Mouse (Mus musculus): ENCODE data around the gene Ccnt1. TPM values are rescaled to one million over a fixed set of nuclear protein-coding genes. Genes with fewer than 3 reads are reported as not detected.
A peak's percentile ranks its signal among the peaks of the same experiment; 100 is the strongest.

Gene Ccnt1
- polyA plus RNA-seq, 1 experiment from 2014 or later, result 60.7 TPM

- peaks cover 60% of the 10 kb centered on the region for H3K4me1 ChIP-seq
- WGBS, result 36% methylated on average over 4 of the region's 4 CpGs
- DNase-seq (ENCODE audit: low spot score), result no peak
These were observed 36.8 kb upstream of the Ccnt1 start for GRCm38 (mm10) chr15:98607557-98607956.

GRCm38 (mm10) chr15:98606739-98607138 is 36.0 kb upstream of the Ccnt1 start:
- no peaks in the 10 kb centered on the region for H3K9me3 ChIP-seq (replicated peaks)
- H3K27ac ChIP-seq, result no peak overlapping the region
- H3K36me3 ChIP-seq, result peaks cover 56% of the 10 kb centered on the region
- no peaks in the 10 kb centered on the region for H3K27me3 ChIP-seq (ENCODE audit: low read depth, poor library complexity, severe bottlenecking)
- no peak for DNase-seq (ENCODE audit: low spot score)
- WGBS, result 59% methylated on average over 9 of the region's 9 CpGs
- peak overlapping the region; percentile 91; the same call in 1 of the 2 replicates for H3K4me3 ChIP-seq
- peaks cover 64% of the 10 kb centered on the region for H3K4me1 ChIP-seq

More at GRCm38 (mm10) chr15:98607557-98607956, 36.8 kb upstream of the Ccnt1 start:
- Histone ChIP-seq H3K27me3 (ENCODE audit: low read depth, poor library complexity, severe bottlenecking) (no peaks in the 10 kb centered on the region), H3K27ac (peak overlapping the region; percentile 98; the same call in 1 of the 2 replicates), H3K36me3 (peaks cover 47% of the 10 kb centered on the region), H3K4me3 (peak overlapping the region; percentile 91), H3K9me3 (replicated peaks) (no peaks in the 10 kb centered on the region)

GRCm38 (mm10) chr15:98606051-98606536 is 35.4 kb upstream of the Ccnt1 start:
- 93% methylated on average over 12 of the region's 12 CpGs for WGBS
- H3K9me3 ChIP-seq (replicated peaks), result no peaks in the 10 kb centered on the region
- no peak for DNase-seq (ENCODE audit: low spot score)
- H3K27me3 ChIP-seq (ENCODE audit: low read depth, poor library complexity, severe bottlenecking), result no peaks in the 10 kb centered on the region
- H3K4me3 ChIP-seq, result 0 out of 2 replicates have a peak overlapping the region, but pooled peaks have one; percentile 2
- peaks cover 64% of the 10 kb centered on the region for H3K4me1 ChIP-seq
- H3K36me3 ChIP-seq, result peaks cover 62% of the 10 kb centered on the region
- H3K27ac ChIP-seq, result no peak overlapping the region

- H3K27ac ChIP-seq, result no peak overlapping the region
- H3K27me3 ChIP-seq (ENCODE audit: low read depth, poor library complexity, severe bottlenecking), result no peaks in the 10 kb centered on the region
- H3K36me3 ChIP-seq, result peaks cover 80% of the 10 kb centered on the region
- 95% methylated on average over 24 of the region's 24 CpGs for WGBS
- DNase-seq (ENCODE audit: low spot score), result no peak
- peaks cover 52% of the 10 kb centered on the region for H3K4me1 ChIP-seq
- no peak overlapping the region for H3K4me3 ChIP-seq
- H3K9me3 ChIP-seq (replicated peaks), result no peaks in the 10 kb centered on the region
These were observed 33.4 kb upstream of the Ccnt1 start for GRCm38 (mm10) chr15:98604041-98604575.

GRCm38 (mm10) chr15:98602921-98603458 is 32.3 kb upstream of the Ccnt1 start:
- Histone ChIP-seq H3K27ac (0 out of 2 replicates have a peak overlapping the region, but pooled peaks have one; percentile 4), H3K4me1 (peaks cover 44% of the 10 kb centered on the region)

GRCm38 (mm10) chr15:98602191-98602881 is 31.6 kb upstream of the Ccnt1 start:
- H3K4me3 ChIP-seq, result 0 out of 2 replicates have a peak overlapping the region, but pooled peaks have one; percentile 22
- no peaks in the 10 kb centered on the region for H3K27me3 ChIP-seq (ENCODE audit: low read depth, poor library complexity, severe bottlenecking)
- peaks cover 97% of the 10 kb centered on the region for H3K36me3 ChIP-seq
- 72% methylated on average over 13 of the region's 13 CpGs for WGBS
- no peak for DNase-seq (ENCODE audit: low spot score)
- H3K4me1 ChIP-seq, result peaks cover 38% of the 10 kb centered on the region
- no peaks in the 10 kb centered on the region for H3K9me3 ChIP-seq (replicated peaks)
- 0 out of 2 replicates have a peak overlapping the region, but pooled peaks have one; percentile 4 for H3K27ac ChIP-seq

More at GRCm38 (mm10) chr15:98602921-98603458, 32.3 kb upstream of the Ccnt1 start:
- Histone ChIP-seq H3K27me3 (ENCODE audit: low read depth, poor library complexity, severe bottlenecking) (no peaks in the 10 kb centered on the region), H3K4me3 (no peak overlapping the region), H3K9me3 (replicated peaks) (no peaks in the 10 kb centered on the region), H3K36me3 (peaks cover 91% of the 10 kb centered on the region)
- DNase-seq (ENCODE audit: low spot score), result no peak
- 60% methylated on average over 4 of the region's 4 CpGs for WGBS

- Histone ChIP-seq H3K27ac (no peak overlapping the region), H3K36me3 (peaks cover 100% of the 10 kb centered on the region), H3K4me3 (no peak overlapping the region)
These were observed 31.1 kb upstream of the Ccnt1 start for GRCm38 (mm10) chr15:98601832-98602190.

GRCm38 (mm10) chr15:98600036-98600709 is 29.4 kb upstream of the Ccnt1 start:
- Histone ChIP-seq H3K4me3 (no peak overlapping the region), H3K36me3 (peaks cover 100% of the 10 kb centered on the region), H3K27me3 (ENCODE audit: low read depth, poor library complexity, severe bottlenecking) (no peaks in the 10 kb centered on the region), H3K4me1 (peaks cover 25% of the 10 kb centered on the region), H3K27ac (no peak overlapping the region), H3K9me3 (replicated peaks) (no peaks in the 10 kb centered on the region)
- no peak for DNase-seq (ENCODE audit: low spot score)
- 87% methylated on average over 12 of the region's 12 CpGs for WGBS

More at GRCm38 (mm10) chr15:98601832-98602190, 31.1 kb upstream of the Ccnt1 start:
- H3K4me1 ChIP-seq, result peaks cover 32% of the 10 kb centered on the region
- H3K9me3 ChIP-seq (replicated peaks), result no peaks in the 10 kb centered on the region
- H3K27me3 ChIP-seq (ENCODE audit: low read depth, poor library complexity, severe bottlenecking), result no peaks in the 10 kb centered on the region
- DNase-seq (ENCODE audit: low spot score), result no peak
- 85% methylated on average over 7 of the region's 7 CpGs for WGBS

- Histone ChIP-seq H3K36me3 (peaks cover 100% of the 10 kb centered on the region), H3K4me1 (no peaks in the 10 kb centered on the region), H3K27me3 (ENCODE audit: low read depth, poor library complexity, severe bottlenecking) (no peaks in the 10 kb centered on the region), H3K4me3 (no peak overlapping the region), H3K9me3 (replicated peaks) (no peaks in the 10 kb centered on the region), H3K27ac (no peak overlapping the region)
- DNase-seq (ENCODE audit: low spot score), result no peak
- 95% methylated on average over 14 of the region's 14 CpGs for WGBS
These were observed 25.9 kb upstream of the Ccnt1 start for GRCm38 (mm10) chr15:98596609-98597008.

- DNase-seq (ENCODE audit: low spot score), result no peak
- H3K36me3 ChIP-seq, result peaks cover 100% of the 10 kb centered on the region
- H3K4me3 ChIP-seq, result no peak overlapping the region
- 88% methylated on average over 5 of the region's 5 CpGs for WGBS
- no peak overlapping the region for H3K27ac ChIP-seq
- no peaks in the 10 kb centered on the region for H3K27me3 ChIP-seq (ENCODE audit: low read depth, poor library complexity, severe bottlenecking)
- no peaks in the 10 kb centered on the region for H3K9me3 ChIP-seq (replicated peaks)
- no peaks in the 10 kb centered on the region for H3K4me1 ChIP-seq
These were observed 24.3 kb upstream of the Ccnt1 start for GRCm38 (mm10) chr15:98595049-98595448.

GRCm38 (mm10) chr15:98594193-98594592 is 23.5 kb upstream of the Ccnt1 start:
- 85% methylated on average over 19 of the region's 19 CpGs for WGBS
- Histone ChIP-seq H3K36me3 (peaks cover 99% of the 10 kb centered on the region), H3K4me1 (no peaks in the 10 kb centered on the region), H3K27ac (no peak overlapping the region), H3K27me3 (ENCODE audit: low read depth, poor library complexity, severe bottlenecking) (no peaks in the 10 kb centered on the region), H3K4me3 (no peak overlapping the region), H3K9me3 (replicated peaks) (no peaks in the 10 kb centered on the region)
- DNase-seq (ENCODE audit: low spot score), result no peak

GRCm38 (mm10) chr15:98591396-98591795 is 20.7 kb upstream of the Ccnt1 start:
- Histone ChIP-seq H3K27me3 (ENCODE audit: low read depth, poor library complexity, severe bottlenecking) (no peaks in the 10 kb centered on the region), H3K4me3 (no peak overlapping the region), H3K27ac (no peak overlapping the region), H3K4me1 (no peaks in the 10 kb centered on the region), H3K36me3 (peaks cover 83% of the 10 kb centered on the region), H3K9me3 (replicated peaks) (no peaks in the 10 kb centered on the region)
- DNase-seq (ENCODE audit: low spot score), result no peak
- 79% methylated on average over 4 of the region's 4 CpGs for WGBS
